Mouse (Mus musculus): ENCODE measurements around the gene Cnnm3. TPM values are rescaled to one million over a fixed set of nuclear protein-coding genes. Genes with fewer than 3 reads are reported as not detected.

Gene Cnnm3
- total RNA-seq (2021): 10 to 100 TPM; 36.1 to 39.5 TPM
- long read RNA-seq, experiment 1, full-length matches to known transcripts: 10 of 16 reads
- long read RNA-seq, experiment 1, partial matches to known transcripts: 1 of 16 reads
- long read RNA-seq, experiment 1, other reads (novel, unspliced or antisense): 5 of 16 reads
- long read RNA-seq, experiment 2, full-length matches to known transcripts: 10 of 21 reads
- long read RNA-seq, experiment 2, partial matches to known transcripts: 2 of 21 reads
- long read RNA-seq, experiment 2, other reads (novel, unspliced or antisense): 9 of 21 reads

DNA sequence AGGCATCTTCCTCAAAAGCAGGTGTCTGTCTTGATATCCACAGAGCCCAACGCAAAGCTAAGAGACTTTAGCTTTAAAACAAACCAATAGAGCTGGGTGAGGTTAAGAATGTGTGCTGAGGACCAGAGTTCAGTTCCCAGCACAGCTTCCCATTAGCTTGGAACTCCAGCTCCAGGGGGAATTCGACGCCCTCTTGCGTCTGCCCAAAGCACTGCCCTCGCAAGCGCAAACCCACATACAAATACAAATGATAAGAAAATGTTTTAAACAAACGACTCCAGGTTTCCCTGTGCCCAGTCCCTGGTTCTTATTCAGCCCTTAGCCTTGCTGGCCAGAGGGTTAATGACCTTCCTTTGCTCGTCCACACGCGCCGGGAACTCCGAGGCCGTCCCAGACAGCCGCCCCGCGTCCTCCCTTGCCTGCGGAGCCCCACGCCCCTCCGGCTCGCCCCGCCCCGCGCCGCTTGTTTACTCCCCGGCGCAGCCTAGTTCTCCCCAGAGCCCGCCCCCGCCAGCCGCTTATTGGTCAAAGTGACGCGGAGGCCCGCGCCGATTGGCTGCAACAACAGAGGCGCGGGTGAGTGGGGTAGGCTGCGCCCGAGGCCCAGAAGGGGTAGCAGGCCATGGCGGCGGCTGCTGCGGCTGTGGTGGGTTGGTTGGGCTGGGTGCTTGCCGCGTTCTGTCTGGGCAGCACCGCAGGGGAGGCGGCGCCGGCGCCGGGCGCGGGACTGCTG is at the start of gene Cnnm3:
TSS of gene Cnnm3 (plus strand) at position 579 of the 733 bp plus-strand sequence.
- peak; percentile 99 for DNase-seq (ENCODE audit: low spot score in 2 of 2)

GRCm38 (mm10) chr1:36465641-36466160 is 46.0 kb upstream of the Cnnm3 start:
- no peak for DNase-seq (ENCODE audit: low spot score in 2 of 2)

DNA sequence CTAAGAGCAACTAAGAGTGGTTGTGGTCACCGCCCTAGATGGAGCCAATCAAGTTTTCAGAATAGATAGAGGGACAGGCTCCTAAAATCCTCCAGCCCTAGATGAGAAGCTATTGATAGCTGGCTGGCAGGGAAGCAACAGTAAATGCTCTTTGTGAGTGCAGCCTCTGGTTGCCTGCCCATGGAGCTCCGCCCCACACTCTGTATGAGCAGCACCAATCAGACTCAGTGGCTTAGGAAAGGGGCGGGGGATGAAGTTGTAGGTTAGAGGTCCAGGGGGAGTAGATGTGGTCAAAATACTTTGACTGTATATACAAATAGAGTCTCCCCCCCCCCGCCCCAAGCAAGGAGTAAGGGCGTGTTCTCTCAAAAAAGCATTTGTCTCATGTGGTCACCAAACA is 44.2 kb upstream of the Cnnm3 start:
- DNase-seq (ENCODE audit: low spot score in 2 of 2): no peak

- no peak for DNase-seq (ENCODE audit: low spot score in 2 of 2)
Measured at GRCm38 (mm10) chr1:36469811-36470444, 41.7 kb upstream of the Cnnm3 start.

- peak; percentile 74 to 86 for DNase-seq (ENCODE audit: low spot score in 2 of 2)
Measured at GRCm38 (mm10) chr1:36471181-36472105, 40.2 kb upstream of the Cnnm3 start, which contains the start of gene Cnnm4. Cnnm4 (plus strand) TSS chr1:36471620.

GRCm38 (mm10) chr1:36472106-36472440 is 39.6 kb upstream of the Cnnm3 start:
- no peak for DNase-seq (ENCODE audit: low spot score in 2 of 2)

DNA sequence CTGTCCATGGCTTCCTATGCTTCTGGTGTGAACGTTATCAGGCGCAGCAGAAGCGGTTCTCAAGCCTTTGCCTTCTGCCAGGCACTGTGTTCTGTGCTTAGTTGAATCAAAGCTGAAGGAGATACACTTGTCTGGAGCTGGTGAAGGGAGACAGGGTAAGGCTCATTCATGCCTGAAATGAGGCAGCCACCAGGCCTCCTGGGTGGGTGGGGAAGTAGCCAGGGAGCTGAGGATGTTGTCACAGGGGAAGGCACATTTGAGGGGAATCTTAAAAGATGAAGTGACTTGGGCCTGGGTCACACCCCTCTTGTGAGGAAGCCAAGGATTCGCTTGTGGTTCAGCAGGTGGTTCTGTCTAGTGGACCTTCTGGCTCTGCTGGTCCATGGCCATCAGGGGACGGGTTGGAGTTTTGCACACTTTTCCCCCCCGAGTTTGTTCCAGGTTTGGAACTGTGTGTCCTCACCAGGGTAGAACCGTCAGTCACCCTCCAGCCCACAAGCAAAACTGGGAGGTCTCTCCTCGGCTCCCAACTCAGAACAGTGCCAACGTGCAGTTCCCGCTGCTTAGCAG is 38.4 kb upstream of the Cnnm3 start:
- no peak for DNase-seq (ENCODE audit: low spot score in 2 of 2)

- no peak for DNase-seq (ENCODE audit: low spot score in 2 of 2)
Measured at GRCm38 (mm10) chr1:36474646-36475045, 37.0 kb upstream of the Cnnm3 start.

DNA sequence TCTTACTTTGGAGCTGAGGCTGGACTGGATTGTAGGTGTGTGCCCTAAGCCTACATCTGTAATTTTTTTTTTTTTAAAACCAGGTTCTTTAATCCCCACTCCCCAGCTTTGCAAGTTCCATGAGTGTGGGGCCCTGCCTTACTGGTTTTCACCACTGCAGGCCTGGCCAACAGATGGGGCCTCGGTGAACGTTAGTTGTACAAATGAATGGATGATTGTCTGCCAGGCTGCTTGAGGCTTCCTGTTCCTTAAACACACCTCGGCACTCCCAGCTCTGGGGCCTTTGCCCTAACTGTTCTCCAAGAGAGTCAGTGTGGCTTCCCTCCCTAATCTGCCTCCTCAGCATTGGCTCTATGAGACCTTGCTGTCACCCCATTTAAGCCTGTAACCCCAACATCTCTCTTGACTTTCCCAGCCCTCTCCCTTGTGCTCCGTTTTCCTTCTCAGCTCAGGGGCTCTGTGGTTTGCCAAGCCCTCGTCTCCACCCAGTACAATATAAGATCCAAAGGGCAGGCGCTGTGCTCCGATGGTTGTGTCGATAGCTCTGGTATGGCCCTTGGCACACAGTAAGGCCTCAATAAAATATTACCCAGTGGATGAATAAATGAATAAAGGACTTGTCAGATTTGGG is 36.1 kb upstream of the Cnnm3 start:
- no peak for DNase-seq (ENCODE audit: low spot score in 2 of 2)

DNA sequence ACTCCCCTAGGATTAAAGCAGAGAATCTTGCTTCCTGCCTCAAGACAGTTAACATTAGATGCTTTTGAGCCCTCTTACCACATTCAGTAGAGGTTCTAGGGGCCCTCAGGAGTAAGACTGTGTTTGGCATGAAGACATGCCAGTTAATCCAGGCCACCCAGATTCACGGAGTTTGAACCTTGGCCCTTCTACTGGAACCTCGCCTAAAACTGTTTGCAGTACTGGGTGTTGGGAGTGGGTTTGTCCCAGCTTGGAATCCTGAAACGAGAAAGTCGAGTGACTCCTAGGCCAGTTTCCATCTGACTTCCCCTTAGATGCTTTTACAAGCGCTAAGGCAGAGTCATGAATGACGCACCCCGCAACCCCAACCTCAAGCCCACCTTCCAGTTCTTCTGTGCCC is 35.2 kb upstream of the Cnnm3 start:
- no peak for DNase-seq (ENCODE audit: low spot score in 2 of 2)

DNA sequence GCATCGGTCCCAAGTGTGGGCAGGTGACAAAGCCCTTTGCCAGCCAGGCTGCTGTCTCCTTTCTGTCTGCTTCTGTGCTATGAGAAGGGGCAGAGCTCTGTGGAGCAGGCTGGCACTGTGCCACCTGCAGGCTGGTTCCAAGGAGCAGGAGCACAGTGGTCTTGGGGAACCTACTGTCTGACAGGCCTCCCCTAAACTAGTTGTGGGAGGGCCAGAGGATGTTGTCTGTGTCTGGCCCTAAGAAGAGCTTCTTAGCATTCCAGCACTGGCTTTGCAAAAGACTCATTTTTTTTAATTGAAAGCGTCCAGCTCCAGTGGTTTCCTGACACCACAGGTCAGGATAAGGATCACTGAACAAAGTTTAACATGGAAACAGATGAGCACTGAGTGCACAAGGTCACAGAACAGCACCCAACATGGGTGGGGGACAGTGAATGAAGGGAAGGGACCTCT is 33.3 kb upstream of the Cnnm3 start:
- DNase-seq (ENCODE audit: low spot score in 2 of 2): no peak

DNA sequence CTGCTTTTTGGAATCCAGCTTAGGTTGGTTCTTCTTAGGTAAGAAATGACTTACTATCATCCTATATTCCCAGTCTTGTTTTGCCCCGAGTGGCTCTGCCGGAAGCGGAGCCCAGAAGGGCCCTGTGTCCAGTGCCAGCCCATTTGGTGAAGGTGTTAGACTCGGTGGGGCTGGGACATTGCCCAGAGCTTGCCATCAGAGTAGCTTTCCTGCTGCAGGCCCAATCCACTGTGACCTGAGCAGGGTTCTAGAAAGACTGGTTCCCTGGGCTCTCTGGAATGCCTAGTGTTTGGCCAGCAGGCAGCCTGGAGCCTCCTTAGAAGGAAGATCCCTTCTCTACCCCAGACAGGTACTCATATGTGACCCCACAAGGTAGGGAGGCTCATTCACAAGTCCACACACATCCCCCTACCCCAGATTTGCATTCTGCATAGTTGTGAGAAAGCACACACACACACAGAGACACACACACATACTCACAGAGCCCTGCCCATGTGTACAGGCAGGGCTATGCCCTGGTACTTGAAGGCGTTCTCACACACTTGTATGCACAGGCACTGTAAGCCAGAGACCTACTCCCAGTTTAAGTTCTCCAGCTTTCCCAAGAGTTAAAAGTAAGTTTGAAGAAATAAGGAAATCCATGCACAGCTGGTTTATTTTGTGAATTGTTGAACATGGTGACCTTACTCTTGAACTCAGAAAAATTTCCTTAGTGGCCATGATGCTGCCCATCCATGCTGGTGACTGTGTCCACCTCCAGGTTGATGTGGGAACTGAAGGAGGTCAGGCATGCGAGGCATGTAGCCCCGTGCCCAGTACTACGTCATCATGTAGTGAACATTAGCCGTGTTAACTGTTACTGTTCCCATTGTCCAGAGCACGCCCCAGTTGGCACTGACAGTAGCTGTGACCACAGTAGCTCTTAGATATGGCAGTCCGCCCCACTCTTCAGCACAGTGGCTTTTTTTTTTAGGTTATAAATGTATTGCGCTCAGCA is 31.5 kb upstream of the Cnnm3 start:
- DNase-seq (ENCODE audit: low spot score in 2 of 2): no peak

DNA sequence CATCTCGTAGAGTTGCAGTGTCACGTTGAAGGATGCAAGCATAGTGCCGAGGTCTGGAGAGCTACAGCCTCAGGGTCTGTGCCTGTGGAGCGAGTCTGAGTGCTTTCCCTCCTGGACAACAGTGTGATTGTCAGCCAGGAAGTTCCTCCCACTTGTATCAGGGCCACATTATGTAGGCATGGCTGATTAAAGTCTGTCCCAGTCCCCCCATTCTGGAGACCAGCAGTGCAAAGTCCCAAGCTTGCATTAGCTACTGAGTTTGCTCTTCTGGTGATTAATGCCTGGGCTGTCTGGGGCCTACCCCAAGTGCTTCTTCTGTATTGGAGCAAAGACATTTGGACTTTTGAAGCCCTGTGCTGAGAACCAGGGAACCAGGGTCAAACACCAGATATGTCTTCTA is 27.8 kb upstream of the Cnnm3 start:
- no peak for DNase-seq (ENCODE audit: low spot score in 2 of 2)

DNA sequence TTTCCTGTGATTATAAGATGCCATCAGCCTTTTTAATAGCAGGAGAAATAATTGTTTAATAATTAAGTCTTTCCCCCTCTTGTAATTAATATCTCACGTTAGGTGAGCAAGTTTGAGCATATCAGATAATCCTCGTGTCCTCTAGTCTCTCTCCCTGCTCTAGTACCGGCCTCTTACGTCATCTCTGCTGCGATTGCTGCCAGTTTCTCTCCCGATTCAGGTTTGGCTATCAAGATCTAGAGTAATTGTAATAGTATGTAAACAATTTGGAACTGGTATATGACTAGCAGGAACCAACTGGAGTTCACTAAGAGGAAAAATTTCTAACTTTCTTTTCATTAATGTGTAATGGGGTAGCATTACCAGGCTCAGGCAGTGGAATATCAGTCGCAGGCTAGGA is 26.6 kb upstream of the Cnnm3 start:
- DNase-seq (ENCODE audit: low spot score in 2 of 2): no peak

GRCm38 (mm10) chr1:36487111-36487510 is 24.6 kb upstream of the Cnnm3 start:
- DNase-seq (ENCODE audit: low spot score in 2 of 2): no peak

DNA sequence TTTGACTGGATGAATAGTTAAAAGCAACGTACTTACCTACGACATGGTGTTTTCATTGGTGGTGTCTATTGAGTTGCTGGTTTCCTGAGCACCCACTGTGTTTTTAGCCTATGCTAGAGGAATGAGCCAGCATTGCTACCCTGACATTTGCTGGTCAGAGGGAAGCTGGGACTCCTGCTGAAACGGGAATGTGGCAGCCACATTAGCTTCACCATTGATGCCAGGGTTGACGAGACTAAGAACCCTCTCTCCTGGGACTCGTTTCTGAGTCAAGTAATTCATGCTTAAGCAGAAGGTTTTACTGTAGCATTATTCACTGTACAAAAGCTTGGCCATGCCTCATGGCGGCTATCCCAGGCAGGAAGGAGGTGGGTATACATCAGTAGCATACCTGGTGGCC is 22.0 kb upstream of the Cnnm3 start:
- no peak for DNase-seq (ENCODE audit: low spot score in 2 of 2)

DNA sequence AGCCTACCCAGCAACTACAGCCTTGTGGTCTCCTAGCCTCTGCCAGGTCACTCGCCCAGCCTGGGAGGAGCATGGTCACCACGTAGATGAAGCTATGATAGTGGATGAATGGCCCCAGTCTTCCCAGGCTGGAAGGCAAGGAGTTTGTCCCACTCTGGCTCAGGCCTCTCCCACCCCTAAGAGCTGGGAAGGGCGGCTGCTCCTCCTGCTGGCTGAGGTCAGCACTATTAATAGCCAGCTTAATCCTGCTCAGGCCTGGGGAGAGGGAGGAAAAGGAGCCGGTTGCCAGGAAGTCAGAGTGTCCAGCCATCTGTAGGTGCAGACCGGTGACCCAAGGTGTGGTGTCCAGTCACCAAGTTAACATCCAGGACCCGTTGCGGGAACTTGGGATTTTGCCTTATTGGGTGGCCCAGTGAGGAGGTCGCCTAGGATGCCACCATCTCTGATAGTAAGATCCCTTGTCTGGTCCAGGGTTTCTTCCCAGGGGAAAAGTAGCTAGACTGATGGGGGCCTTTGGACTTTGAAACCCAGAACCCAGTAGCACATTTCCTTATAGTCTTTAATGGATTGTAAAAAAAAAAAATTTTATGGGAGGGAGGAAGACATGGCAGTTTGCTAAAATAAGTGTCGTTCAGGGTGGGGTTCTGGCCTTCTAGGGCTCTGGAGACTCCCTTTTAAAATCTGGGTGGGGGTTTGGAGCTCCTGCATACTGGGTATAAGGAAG is 19.1 kb upstream of the Cnnm3 start:
- DNase-seq (ENCODE audit: low spot score in 2 of 2): no peak

- DNase-seq (ENCODE audit: low spot score in 2 of 2): no peak
Measured at GRCm38 (mm10) chr1:36493299-36493698, 18.4 kb upstream of the Cnnm3 start.

Measured in layer of hippocampus, postnatal 14 days (tissue).